Mouse (Mus musculus) E14TG2a.4 (cell line): ENCODE measurements around the gene Stradb.
A peak's percentile ranks its signal among the peaks of the same experiment; 100 is the strongest.

Source experiments
- H3K27me3 ChIP-seq: 2 replicates; pipeline ENCODE4 v1.6.1; 2014; ENCODE audit warnings: low read length, control low read depth; ENCODE audit not compliant: insufficient read depth
- H3K36me3 ChIP-seq: 2 replicates; pipeline ENCODE4 v1.6.1; 2014; ENCODE audit warnings: low read length, control low read depth; ENCODE audit not compliant: insufficient read depth
- H3K4me1 ChIP-seq: replicated peaks from 2 replicates; pipeline ENCODE4 v1.6.1; 2014; ENCODE audit warnings: low read depth, low read length, control low read depth
- H3K4me3 ChIP-seq: replicated peaks from 2 replicates; pipeline ENCODE4 v1.5.1; 2014; ENCODE audit warnings: mild to moderate bottlenecking, low read length
- H3K9me3 ChIP-seq: 2 replicates; pipeline ENCODE4 v1.6.1; 2014; ENCODE audit warnings: low read length, control low read depth
- CTCF ChIP-seq: conservative IDR thresholded peaks from 2 replicates; pipeline ENCODE4 v1.5.1; 2014; ENCODE audit warnings: low read length
- NANOG ChIP-seq: IDR thresholded peaks from 2 replicates; pipeline ENCODE4 v1.6.1; 2014; ENCODE audit warnings: borderline replicate concordance, low read length, mixed read lengths
- POU5F1 ChIP-seq: IDR thresholded peaks from 2 replicates; pipeline ENCODE4 v1.6.1; 2014; ENCODE audit warnings: low read length, borderline replicate concordance

Stradb gene

GRCm38 (mm10) chr1:58973366-58974221 lies at the start of gene Stradb, which contains the start of gene Trak2:
TSS of gene Stradb (plus strand) at chr1:58973522.
TSS of gene Trak2 (minus strand) at chr1:58973430.
- peaks cover 35% of the 10 kb centered on the region for H3K4me1 ChIP-seq
- H3K27me3 ChIP-seq, result peaks cover 8% of the 10 kb centered on the region; the same call in 1 of the 2 replicates
- H3K36me3 ChIP-seq, result 0 out of 2 replicates have a peak, but pooled peaks cover 7% of the 10 kb centered on the region
- peak within 1 kb of the TSS; percentile 99 for H3K4me3 ChIP-seq
- TF ChIP-seq CTCF (no peak), NANOG (no peak), POU5F1 (no peak)
- no peaks in the 10 kb centered on the region for H3K9me3 ChIP-seq

- Histone ChIP-seq H3K4me3 (no peak overlapping the region), H3K36me3 (peaks cover 14% of the 10 kb centered on the region), H3K27me3 (no peaks in the 10 kb centered on the region), H3K4me1 (no peaks in the 10 kb centered on the region), H3K9me3 (no peaks in the 10 kb centered on the region)
- no peak for TF ChIP-seq NANOG
- no peak for TF ChIP-seq POU5F1
- TF ChIP-seq CTCF, result no peak
Measured at GRCm38 (mm10) chr1:58926664-58927063, 46.7 kb upstream of the Stradb start.

- peaks cover 4% of the 10 kb centered on the region; the same call in 1 of the 2 replicates for H3K36me3 ChIP-seq
- H3K4me3 ChIP-seq, result no peak overlapping the region
- no peaks in the 10 kb centered on the region for H3K9me3 ChIP-seq
- no peaks in the 10 kb centered on the region for H3K27me3 ChIP-seq
- TF ChIP-seq NANOG (no peak), POU5F1 (no peak), CTCF (no peak)
- H3K4me1 ChIP-seq, result no peaks in the 10 kb centered on the region
Measured at GRCm38 (mm10) chr1:58936746-58937605, 36.3 kb upstream of the Stradb start.

GRCm38 (mm10) chr1:58937606-58938099 lies 35.7 kb upstream of the Stradb start:
- H3K9me3 ChIP-seq, result no peaks in the 10 kb centered on the region
- TF ChIP-seq CTCF, result no peak
- TF ChIP-seq NANOG, result no peak
- no peak for TF ChIP-seq POU5F1
- H3K27me3 ChIP-seq, result no peaks in the 10 kb centered on the region
- no peaks in the 10 kb centered on the region for H3K4me1 ChIP-seq
- no peak overlapping the region for H3K4me3 ChIP-seq
- peaks cover 4% of the 10 kb centered on the region; the same call in 1 of the 2 replicates for H3K36me3 ChIP-seq

- TF ChIP-seq POU5F1, result no peak
- no peak for TF ChIP-seq NANOG
- no peak for TF ChIP-seq CTCF
- Histone ChIP-seq H3K27me3 (no peaks in the 10 kb centered on the region), H3K9me3 (no peaks in the 10 kb centered on the region), H3K36me3 (peaks cover 24% of the 10 kb centered on the region), H3K4me1 (peaks cover 9% of the 10 kb centered on the region), H3K4me3 (no peak overlapping the region)
Measured at GRCm38 (mm10) chr1:58945523-58945922, 27.8 kb upstream of the Stradb start.

GRCm38 (mm10) chr1:58945960-58946670 lies 27.2 kb upstream of the Stradb start:
- Histone ChIP-seq H3K4me3 (no peak overlapping the region), H3K4me1 (peaks cover 14% of the 10 kb centered on the region), H3K36me3 (peaks cover 24% of the 10 kb centered on the region), H3K27me3 (no peaks in the 10 kb centered on the region), H3K9me3 (no peaks in the 10 kb centered on the region)
- TF ChIP-seq POU5F1 (no peak), CTCF (no peak), NANOG (no peak)

- H3K27me3 ChIP-seq, result no peaks in the 10 kb centered on the region
- H3K9me3 ChIP-seq, result no peaks in the 10 kb centered on the region
- H3K4me3 ChIP-seq, result no peak overlapping the region
- TF ChIP-seq CTCF (no peak), POU5F1 (no peak), NANOG (no peak)
- peaks cover 24% of the 10 kb centered on the region for H3K36me3 ChIP-seq
- peaks cover 20% of the 10 kb centered on the region for H3K4me1 ChIP-seq
Measured at GRCm38 (mm10) chr1:58946718-58947117, 26.6 kb upstream of the Stradb start.

- TF ChIP-seq POU5F1 (no peak), NANOG (no peak), CTCF (no peak)
- no peaks in the 10 kb centered on the region for H3K9me3 ChIP-seq
- peaks cover 26% of the 10 kb centered on the region for H3K36me3 ChIP-seq
- peaks cover 41% of the 10 kb centered on the region for H3K4me1 ChIP-seq
- H3K4me3 ChIP-seq, result no peak overlapping the region
- H3K27me3 ChIP-seq, result no peaks in the 10 kb centered on the region
Measured at GRCm38 (mm10) chr1:58949561-58950106, 23.7 kb upstream of the Stradb start.
